Mouse (Mus musculus): ENCODE measurements around the gene Wdr62. TPM values are rescaled to one million over a fixed set of nuclear protein-coding genes. Genes with fewer than 3 reads are reported as not detected.
"Not testable (repeated sequence)": the region's sequence is repeated elsewhere in the genome, so short reads cannot be mapped to it uniquely, and the experiment has no call there.

The Wdr62 gene
- polyA plus RNA-seq, 1 experiment from 2014 or later, result 11.4 TPM

GRCm38 (mm10) chr7:30278911-30279310 is 1.3 kb downstream of the Wdr62 start:
- peaks cover 20% of the 10 kb centered on the region for H3K4me1 ChIP-seq
- no peaks in the 10 kb centered on the region for H3K27me3 ChIP-seq (ENCODE audit: insufficient read depth, poor library complexity, severe bottlenecking)
- H3K27ac ChIP-seq, result no peak overlapping the region
- 51% methylated on average over 2 of the region's 2 CpGs for WGBS
- H3K36me3 ChIP-seq, result no peaks in the 10 kb centered on the region
- no peaks in the 10 kb centered on the region for H3K9me3 ChIP-seq
- peak overlapping the region; percentile 90; the same call in 1 of the 2 replicates for H3K4me3 ChIP-seq
- DNase-seq (ENCODE audit: low spot score), result no peak

- Histone ChIP-seq H3K9me3 (no peaks in the 10 kb centered on the region), H3K4me1 (peaks cover 12% of the 10 kb centered on the region), H3K4me3 (no peak overlapping the region), H3K36me3 (peaks cover 36% of the 10 kb centered on the region), H3K27me3 (ENCODE audit: insufficient read depth, poor library complexity, severe bottlenecking) (no peaks in the 10 kb centered on the region), H3K27ac (peak overlapping the region; percentile 65; the same call in 1 of the 2 replicates)
- WGBS, result 76% methylated on average over 6 of the region's 6 CpGs
- DNase-seq (ENCODE audit: low spot score), result no peak
Observed at GRCm38 (mm10) chr7:30274383-30274782, 5.8 kb downstream of the Wdr62 start.

GRCm38 (mm10) chr7:30269641-30270040 is 10.6 kb downstream of the Wdr62 start:
- no peaks in the 10 kb centered on the region for H3K9me3 ChIP-seq
- no peaks in the 10 kb centered on the region for H3K27me3 ChIP-seq (ENCODE audit: insufficient read depth, poor library complexity, severe bottlenecking)
- H3K4me3 ChIP-seq, result no peak overlapping the region
- peaks cover 11% of the 10 kb centered on the region for H3K4me1 ChIP-seq
- no peak for DNase-seq (ENCODE audit: low spot score)
- WGBS, result 88% methylated on average over 4 of the region's 4 CpGs
- no peak overlapping the region for H3K27ac ChIP-seq
- H3K36me3 ChIP-seq, result peaks cover 67% of the 10 kb centered on the region

DNA sequence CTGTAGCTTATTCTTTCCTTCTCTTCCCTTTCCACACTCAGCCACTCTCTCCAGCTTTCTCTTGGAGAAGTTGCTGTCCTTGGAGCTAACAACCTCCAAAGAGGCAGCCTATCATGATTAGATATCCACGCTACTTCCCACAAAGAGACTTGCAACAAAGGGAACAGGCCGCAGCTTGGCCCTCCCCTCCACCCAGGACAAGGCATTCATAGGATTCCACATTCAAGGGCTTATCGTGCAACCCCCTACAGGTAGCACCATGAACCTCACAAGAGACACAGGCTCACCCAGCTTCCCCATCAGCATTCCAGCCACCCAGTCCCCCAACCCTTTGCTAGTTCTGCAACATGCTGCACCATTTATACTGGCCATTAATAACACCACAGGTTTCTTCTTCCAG is 13.4 kb downstream of the Wdr62 start:
- H3K4me3 ChIP-seq, result no peak overlapping the region
- peaks cover 8% of the 10 kb centered on the region for H3K4me1 ChIP-seq
- H3K9me3 ChIP-seq, result no peaks in the 10 kb centered on the region
- H3K27ac ChIP-seq, result peak overlapping the region; percentile 62
- DNase-seq (ENCODE audit: low spot score), result no peak
- 41% methylated on average over 3 of the region's 3 CpGs for WGBS
- H3K36me3 ChIP-seq, result peaks cover 71% of the 10 kb centered on the region
- no peaks in the 10 kb centered on the region for H3K27me3 ChIP-seq (ENCODE audit: insufficient read depth, poor library complexity, severe bottlenecking)

DNA sequence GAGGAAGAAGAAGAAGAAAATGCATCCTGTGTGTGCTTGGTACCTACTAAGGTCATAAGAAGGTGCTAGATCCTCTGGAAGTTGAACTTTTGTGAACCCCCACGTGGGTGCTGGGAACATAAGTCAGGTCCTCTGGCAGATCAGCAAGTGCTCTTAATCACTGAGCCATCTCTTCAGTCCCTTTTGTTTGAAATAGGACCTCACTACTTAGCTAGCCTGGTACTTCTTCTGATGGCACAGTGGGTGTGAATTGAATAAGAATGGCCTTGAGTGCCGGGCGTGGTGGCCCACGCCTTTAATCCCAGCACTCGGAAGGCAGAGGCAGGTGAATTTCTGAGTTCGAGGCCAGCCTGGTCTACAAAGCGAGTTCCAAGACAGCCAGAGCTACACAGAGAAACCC is 14.3 kb downstream of the Wdr62 start:
- no peaks in the 10 kb centered on the region for H3K9me3 ChIP-seq

GRCm38 (mm10) chr7:30265531-30265930 is 14.7 kb downstream of the Wdr62 start:
- Histone ChIP-seq H3K27me3 (ENCODE audit: insufficient read depth, poor library complexity, severe bottlenecking) (no peaks in the 10 kb centered on the region), H3K36me3 (peaks cover 71% of the 10 kb centered on the region), H3K4me3 (no peak overlapping the region), H3K27ac (no peak overlapping the region), H3K4me1 (peaks cover 8% of the 10 kb centered on the region), H3K9me3 (no peaks in the 10 kb centered on the region)
- WGBS, result 91% methylated on average over 5 of the region's 5 CpGs
- no peak for DNase-seq (ENCODE audit: low spot score)

More for the DNA sequence above, 14.3 kb downstream of the Wdr62 start:
- Histone ChIP-seq H3K27me3 (ENCODE audit: insufficient read depth, poor library complexity, severe bottlenecking) (no peaks in the 10 kb centered on the region), H3K4me3 (no peak overlapping the region), H3K4me1 (peaks cover 8% of the 10 kb centered on the region), H3K36me3 (peaks cover 71% of the 10 kb centered on the region), H3K27ac (no peak overlapping the region)
- WGBS, result 86% methylated on average over 7 of the region's 7 CpGs
- DNase-seq (ENCODE audit: low spot score), result no peak

GRCm38 (mm10) chr7:30265041-30265440 is 15.2 kb downstream of the Wdr62 start:
- H3K27me3 ChIP-seq (ENCODE audit: insufficient read depth, poor library complexity, severe bottlenecking), result no peaks in the 10 kb centered on the region
- no peak for DNase-seq (ENCODE audit: low spot score)
- no peaks in the 10 kb centered on the region for H3K9me3 ChIP-seq
- no peak overlapping the region for H3K27ac ChIP-seq
- 79% methylated on average over 2 of the region's 2 CpGs for WGBS
- H3K4me1 ChIP-seq, result peaks cover 8% of the 10 kb centered on the region
- peaks cover 66% of the 10 kb centered on the region for H3K36me3 ChIP-seq
- H3K4me3 ChIP-seq, result no peak overlapping the region

GRCm38 (mm10) chr7:30251956-30252954 is 28.0 kb downstream of the Wdr62 start:
- H3K36me3 ChIP-seq, result peaks cover 55% of the 10 kb centered on the region
- 83% methylated on average over 12 of the region's 12 CpGs for WGBS

GRCm38 (mm10) chr7:30237374-30237773 is 42.8 kb downstream of the Wdr62 start:
- DNase-seq (ENCODE audit: low spot score); H3K9me3 ChIP-seq; H3K4me3 ChIP-seq; H3K27ac ChIP-seq; H3K27me3 ChIP-seq (ENCODE audit: insufficient read depth, poor library complexity, severe bottlenecking): not testable (repeated sequence)
- Histone ChIP-seq H3K36me3 (peaks cover 53% of the 10 kb centered on the region), H3K4me1 (peaks cover 12% of the 10 kb centered on the region)
- 82% methylated on average over 3 of the region's 3 CpGs for WGBS

More at GRCm38 (mm10) chr7:30251956-30252954, 28.0 kb downstream of the Wdr62 start:
- Histone ChIP-seq H3K27me3 (ENCODE audit: insufficient read depth, poor library complexity, severe bottlenecking) (no peaks in the 10 kb centered on the region), H3K4me3 (no peak overlapping the region), H3K9me3 (no peaks in the 10 kb centered on the region), H3K27ac (no peak overlapping the region), H3K4me1 (no peaks in the 10 kb centered on the region)
- no peak for DNase-seq (ENCODE audit: low spot score)

GRCm38 (mm10) chr7:30235625-30236024 is 44.6 kb downstream of the Wdr62 start, which contains the start of gene Ovol3:
Ovol3 (minus strand) TSS chr7:30235725.
- 86% methylated on average over 4 of the region's 4 CpGs for WGBS
- H3K4me1 ChIP-seq, result peaks cover 19% of the 10 kb centered on the region
- no peaks in the 10 kb centered on the region for H3K27me3 ChIP-seq (ENCODE audit: insufficient read depth, poor library complexity, severe bottlenecking)
- no peak for DNase-seq (ENCODE audit: low spot score)
- no peak within 1 kb of the TSS for H3K4me3 ChIP-seq
- H3K9me3 ChIP-seq, result no peaks in the 10 kb centered on the region
- H3K36me3 ChIP-seq, result peaks cover 36% of the 10 kb centered on the region
- H3K27ac ChIP-seq, result no peak within 1 kb of the TSS

DNA sequence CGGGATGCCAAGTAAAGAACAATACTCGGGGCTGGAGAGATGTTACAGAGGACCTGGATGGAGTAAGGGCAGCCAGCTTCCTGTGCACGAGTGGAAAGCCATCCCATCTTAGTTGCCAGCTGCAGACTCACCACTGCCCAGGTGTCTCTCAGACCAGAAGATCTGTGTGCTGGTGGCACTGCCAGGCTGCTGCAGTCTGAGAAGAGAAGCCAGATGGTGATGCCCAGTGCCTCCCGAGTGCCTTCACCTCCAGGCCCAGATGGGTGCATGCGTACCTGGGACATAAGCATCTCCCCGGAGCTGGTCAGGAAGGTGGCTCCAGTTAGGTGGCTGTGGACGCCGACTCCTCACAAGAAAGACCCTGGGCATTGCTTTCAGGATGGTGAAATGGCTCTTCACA is 45.1 kb downstream of the Wdr62 start:
- H3K27me3 ChIP-seq (ENCODE audit: insufficient read depth, poor library complexity, severe bottlenecking), result no peaks in the 10 kb centered on the region
- peaks cover 21% of the 10 kb centered on the region for H3K4me1 ChIP-seq
- H3K36me3 ChIP-seq, result peaks cover 31% of the 10 kb centered on the region
- no peak for DNase-seq (ENCODE audit: low spot score)
- no peaks in the 10 kb centered on the region for H3K9me3 ChIP-seq
- H3K27ac ChIP-seq, result no peak overlapping the region
- no peak overlapping the region for H3K4me3 ChIP-seq
- WGBS, result 85% methylated on average over 8 of the region's 8 CpGs

- no peaks in the 10 kb centered on the region for H3K27me3 ChIP-seq (ENCODE audit: insufficient read depth, poor library complexity, severe bottlenecking)
- DNase-seq (ENCODE audit: low spot score), result no peak
- H3K9me3 ChIP-seq, result no peaks in the 10 kb centered on the region
- peaks cover 28% of the 10 kb centered on the region for H3K36me3 ChIP-seq
- 94% methylated on average over 15 of the region's 15 CpGs for WGBS
- H3K4me3 ChIP-seq, result no peak overlapping the region
- peaks cover 21% of the 10 kb centered on the region for H3K4me1 ChIP-seq
- H3K27ac ChIP-seq, result no peak overlapping the region
Observed at GRCm38 (mm10) chr7:30234276-30234858, 45.9 kb downstream of the Wdr62 start.

DNA sequence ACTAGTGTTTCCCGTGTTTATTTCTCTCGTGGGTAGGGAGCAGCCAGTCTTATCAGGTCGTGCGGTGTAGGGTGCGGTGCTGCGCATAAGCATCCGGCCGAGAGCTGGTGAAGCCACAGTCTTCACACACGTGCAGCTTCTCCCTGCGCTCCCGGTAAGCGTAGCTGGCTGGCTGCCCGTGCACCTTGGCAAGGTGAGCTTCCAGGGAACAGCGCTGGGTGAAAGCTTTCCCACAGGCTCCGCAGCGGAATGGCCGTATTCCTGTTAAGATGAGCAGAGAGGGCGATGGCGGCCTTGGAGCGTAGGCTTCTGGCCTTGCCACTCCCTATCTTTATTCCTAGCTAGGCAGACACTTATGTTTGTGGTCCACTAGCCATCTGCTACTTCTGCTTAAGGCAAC is 46.8 kb downstream of the Wdr62 start:
- 83% methylated on average over 20 of the region's 20 CpGs for WGBS
- peaks cover 21% of the 10 kb centered on the region for H3K4me1 ChIP-seq
- H3K27ac ChIP-seq, result no peak overlapping the region
- H3K4me3 ChIP-seq, result peak overlapping the region; percentile 80
- no peaks in the 10 kb centered on the region for H3K9me3 ChIP-seq
- no peak for DNase-seq (ENCODE audit: low spot score)
- H3K27me3 ChIP-seq (ENCODE audit: insufficient read depth, poor library complexity, severe bottlenecking), result no peaks in the 10 kb centered on the region
- H3K36me3 ChIP-seq, result peaks cover 33% of the 10 kb centered on the region

Data from heart, embryonic 10.5 days (tissue).